Mouse (Mus musculus): Measurements from ENCODE around the gene Gm29735. TPM values are rescaled to one million over a fixed set of nuclear protein-coding genes. Genes with fewer than 3 reads are reported as not detected.
A peak's percentile ranks its signal among the peaks of the same experiment; 100 is the strongest.
"Not testable (repeated sequence)": the region's sequence is repeated elsewhere in the genome, so short reads cannot be mapped to it uniquely, and the experiment has no call there.

Gene Gm29735
- polyA plus RNA-seq (2016; fragmentation: Nextera tagmentation; extraction: Ambion mirVana) = not detected in 2 replicates

GRCm38 (mm10) chr7:142157013-142157412 is at the start of gene Gm29735:
Gene Gm29735, minus strand, starts transcription at chr7:142157113.
- H3K4me1 ChIP-seq; H3K4me3 ChIP-seq; H3K27me3 ChIP-seq (ENCODE audit: insufficient read depth, poor library complexity, severe bottlenecking); H3K27ac ChIP-seq; H3K36me3 ChIP-seq; H3K9me3 ChIP-seq: not testable (repeated sequence)
- WGBS = 39% methylated on average over 2 of the region's 2 CpGs
- peak; percentile 16 for DNase-seq (ENCODE audit: low spot score)

DNA sequence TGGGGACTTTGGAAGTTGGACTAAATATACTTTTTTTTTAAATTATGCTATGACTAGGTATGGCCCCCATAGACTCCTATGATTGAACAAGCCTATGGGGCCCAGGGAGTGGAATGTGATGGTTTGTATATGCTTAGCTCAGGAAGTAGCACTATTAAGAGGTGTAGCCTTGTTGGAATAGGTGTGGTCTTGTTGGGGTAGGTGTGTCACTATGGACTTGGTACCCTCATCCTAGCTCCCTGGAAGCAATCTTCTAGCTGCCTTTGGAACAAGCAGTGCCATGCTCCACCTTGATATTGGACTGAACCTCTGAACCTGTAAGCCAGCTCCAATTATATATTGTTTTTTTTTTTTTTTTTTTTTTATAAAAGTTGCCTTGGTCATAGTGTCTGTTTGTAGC is 48.6 kb upstream of the Gm29735 start:
- no peak overlapping the region for H3K4me3 ChIP-seq
- no peak overlapping the region for H3K27ac ChIP-seq
- no peaks in the 10 kb centered on the region for H3K9me3 ChIP-seq
- H3K27me3 ChIP-seq (ENCODE audit: insufficient read depth, poor library complexity, severe bottlenecking) = peaks cover 17% of the 10 kb centered on the region; the same call in 1 of the 2 replicates
- no peak for DNase-seq (ENCODE audit: low spot score)
- H3K36me3 ChIP-seq = no peaks in the 10 kb centered on the region
- no peaks in the 10 kb centered on the region for H3K4me1 ChIP-seq

DNA sequence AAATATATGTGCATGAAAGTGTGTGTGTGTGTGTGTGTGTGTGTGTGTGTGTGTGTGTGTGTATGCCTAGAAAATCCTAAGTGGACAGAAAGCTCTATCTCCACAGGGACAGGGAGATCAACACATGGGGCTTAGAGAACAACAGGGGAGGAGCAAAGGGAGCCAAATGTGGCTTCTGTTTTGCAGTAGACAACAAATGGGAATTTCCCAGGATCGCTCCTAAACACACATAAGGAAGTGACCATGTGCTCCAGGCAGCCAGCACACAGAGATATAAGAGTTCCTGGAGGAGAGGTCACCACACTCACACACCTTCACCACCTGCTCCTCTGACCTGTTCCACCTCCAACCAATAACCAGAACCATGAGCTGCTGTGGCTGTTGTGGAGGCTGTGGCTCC is 44.2 kb upstream of the Gm29735 start, which contains the start of gene Krtap5-3:
TSS of gene Krtap5-3 (plus strand) at position 301 of the 400 bp plus-strand sequence.
- H3K27me3 ChIP-seq (ENCODE audit: insufficient read depth, poor library complexity, severe bottlenecking) = peaks cover 22% of the 10 kb centered on the region
- 58% methylated on average over 1 of the region's 1 CpGs for WGBS
- no peaks in the 10 kb centered on the region for H3K9me3 ChIP-seq
- no peak for DNase-seq (ENCODE audit: low spot score)
- no peaks in the 10 kb centered on the region for H3K4me1 ChIP-seq
- H3K4me3 ChIP-seq = no peak within 1 kb of the TSS
- H3K27ac ChIP-seq = no peak within 1 kb of the TSS
- H3K36me3 ChIP-seq = no peaks in the 10 kb centered on the region

DNA sequence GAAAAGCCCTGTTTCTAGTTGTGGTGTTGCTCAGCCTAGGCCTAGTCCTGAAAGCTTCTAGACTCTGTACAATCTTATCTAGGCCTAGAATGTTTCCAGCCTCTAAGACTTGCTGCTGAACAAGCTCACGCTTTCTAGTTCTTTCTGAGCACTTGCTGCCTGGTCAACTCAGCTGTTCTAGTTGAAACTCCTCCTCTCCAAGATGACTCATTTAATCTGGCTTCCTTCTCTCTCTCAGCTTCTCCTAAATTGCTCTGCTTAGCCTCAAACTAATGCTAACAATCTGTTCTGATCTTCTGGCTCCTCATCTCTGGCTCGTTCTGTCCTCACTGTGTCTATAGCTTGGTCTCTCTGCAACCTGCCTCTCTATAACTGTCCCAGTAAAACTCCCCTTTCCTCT is 41.8 kb upstream of the Gm29735 start:
- Histone ChIP-seq H3K36me3 (no peaks in the 10 kb centered on the region), H3K9me3 (no peaks in the 10 kb centered on the region), H3K27ac (no peak overlapping the region), H3K4me3 (no peak overlapping the region), H3K4me1 (no peaks in the 10 kb centered on the region), H3K27me3 (ENCODE audit: insufficient read depth, poor library complexity, severe bottlenecking) (peaks cover 22% of the 10 kb centered on the region)
- 77% methylated on average over 2 of the region's 2 CpGs for WGBS
- DNase-seq (ENCODE audit: low spot score) = no peak

- no peaks in the 10 kb centered on the region for H3K9me3 ChIP-seq
- peaks cover 14% of the 10 kb centered on the region for H3K27me3 ChIP-seq (ENCODE audit: insufficient read depth, poor library complexity, severe bottlenecking)
- no peak within 1 kb of the TSS for H3K27ac ChIP-seq
- no peaks in the 10 kb centered on the region for H3K4me1 ChIP-seq
- no peak within 1 kb of the TSS for H3K4me3 ChIP-seq
- no peak for DNase-seq (ENCODE audit: low spot score)
- H3K36me3 ChIP-seq = no peaks in the 10 kb centered on the region
- 36% methylated on average over 2 of the region's 2 CpGs for WGBS
These were observed 33.4 kb upstream of the Gm29735 start, which contains the start of gene Gm10153 for GRCm38 (mm10) chr7:142190289-142190688. Gene Gm10153, minus strand, starts transcription at chr7:142190389.

- no peaks in the 10 kb centered on the region for H3K4me1 ChIP-seq
- H3K9me3 ChIP-seq = no peaks in the 10 kb centered on the region
- H3K27me3 ChIP-seq (ENCODE audit: insufficient read depth, poor library complexity, severe bottlenecking) = peaks cover 14% of the 10 kb centered on the region
- DNase-seq (ENCODE audit: low spot score) = no peak
- no peaks in the 10 kb centered on the region for H3K36me3 ChIP-seq
- no peak overlapping the region for H3K4me3 ChIP-seq
- H3K27ac ChIP-seq = no peak overlapping the region
- WGBS = 59% methylated on average over 2 of the region's 2 CpGs
These were observed 31.2 kb upstream of the Gm29735 start for GRCm38 (mm10) chr7:142188156-142188555.

DNA sequence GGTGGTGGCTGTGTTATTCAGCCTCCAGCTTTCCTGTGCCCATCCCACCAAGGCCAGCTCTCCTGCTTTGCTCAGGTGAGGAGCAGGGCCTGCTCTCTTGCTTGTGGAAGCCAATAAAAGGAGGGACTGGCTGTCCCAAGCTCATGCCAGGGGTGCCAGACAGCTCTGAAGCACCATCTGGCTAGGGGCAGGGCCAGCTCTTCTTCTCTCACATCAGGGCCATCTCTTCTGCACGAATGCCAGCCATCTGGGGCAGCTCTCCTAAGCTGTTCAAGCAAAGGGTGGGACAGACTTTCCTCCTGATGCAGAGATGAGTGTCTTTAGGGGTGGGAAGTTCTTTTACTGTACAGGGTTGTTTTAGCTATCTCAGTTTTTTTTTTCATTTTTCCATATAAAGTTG is 24.1 kb upstream of the Gm29735 start:
- Histone ChIP-seq H3K4me1 (no peaks in the 10 kb centered on the region), H3K27me3 (ENCODE audit: insufficient read depth, poor library complexity, severe bottlenecking) (0 out of 2 replicates have a peak, but pooled peaks cover 5% of the 10 kb centered on the region), H3K36me3 (no peaks in the 10 kb centered on the region), H3K27ac (no peak overlapping the region), H3K9me3 (no peaks in the 10 kb centered on the region), H3K4me3 (no peak overlapping the region)
- no peak for DNase-seq (ENCODE audit: low spot score)
- 5% methylated on average over 1 of the region's 1 CpGs for whole genome bisulfite sequencing

GRCm38 (mm10) chr7:142178685-142179084 is 21.8 kb upstream of the Gm29735 start:
- no peak overlapping the region for H3K27ac ChIP-seq
- no peaks in the 10 kb centered on the region for H3K36me3 ChIP-seq
- peaks cover 10% of the 10 kb centered on the region; the same call in 1 of the 2 replicates for H3K27me3 ChIP-seq (ENCODE audit: insufficient read depth, poor library complexity, severe bottlenecking)
- DNase-seq (ENCODE audit: low spot score) = no peak
- 80% methylated on average over 1 of the region's 1 CpGs for WGBS
- H3K9me3 ChIP-seq = no peaks in the 10 kb centered on the region
- no peaks in the 10 kb centered on the region for H3K4me1 ChIP-seq
- no peak overlapping the region for H3K4me3 ChIP-seq

GRCm38 (mm10) chr7:142175905-142176304 is 19.0 kb upstream of the Gm29735 start, which contains the start of gene Krtap5-2:
Gene Krtap5-2, minus strand, starts transcription at chr7:142176005.
- H3K4me1 ChIP-seq; H3K4me3 ChIP-seq; H3K9me3 ChIP-seq; H3K27me3 ChIP-seq (ENCODE audit: insufficient read depth, poor library complexity, severe bottlenecking); DNase-seq (ENCODE audit: low spot score); H3K36me3 ChIP-seq; H3K27ac ChIP-seq: not testable (repeated sequence)

DNA sequence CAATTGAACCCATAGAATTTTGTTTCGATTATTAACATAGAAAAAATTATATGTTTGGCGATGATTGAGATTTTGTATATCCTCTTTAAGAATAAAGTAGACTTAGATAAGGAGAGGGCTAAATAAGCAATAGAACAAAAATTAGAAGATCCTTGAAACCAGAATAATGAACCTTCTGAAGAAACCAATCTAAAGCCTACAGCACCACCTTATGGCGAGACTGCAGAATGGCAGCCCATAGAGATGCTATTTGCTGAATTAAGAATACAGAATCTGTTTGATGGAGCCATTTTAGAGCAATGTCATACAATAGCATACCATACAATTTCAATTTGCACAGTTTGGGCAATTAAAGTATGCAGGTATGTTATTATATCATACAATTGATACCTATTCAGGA is 12.9 kb upstream of the Gm29735 start:
- 38% methylated on average over 3 of the region's 3 CpGs for WGBS
- Histone ChIP-seq H3K4me1 (no peaks in the 10 kb centered on the region), H3K36me3 (no peaks in the 10 kb centered on the region), H3K27me3 (ENCODE audit: insufficient read depth, poor library complexity, severe bottlenecking) (peaks cover 3% of the 10 kb centered on the region; the same call in 1 of the 2 replicates), H3K9me3 (no peaks in the 10 kb centered on the region), H3K27ac (no peak overlapping the region), H3K4me3 (no peak overlapping the region)
- no peak for DNase-seq (ENCODE audit: low spot score)

- H3K27ac ChIP-seq; H3K27me3 ChIP-seq (ENCODE audit: insufficient read depth, poor library complexity, severe bottlenecking); H3K36me3 ChIP-seq; H3K4me1 ChIP-seq; H3K9me3 ChIP-seq; DNase-seq (ENCODE audit: low spot score); H3K4me3 ChIP-seq: not testable (repeated sequence)
These were observed 8.7 kb upstream of the Gm29735 start, which contains the start of gene Gm4553 for GRCm38 (mm10) chr7:142165639-142166038. Gene Gm4553, minus strand, starts transcription at chr7:142165739.

GRCm38 (mm10) chr7:142159366-142159765 is 2.5 kb upstream of the Gm29735 start:
- Histone ChIP-seq H3K36me3 (no peaks in the 10 kb centered on the region), H3K4me3 (no peak overlapping the region), H3K9me3 (no peaks in the 10 kb centered on the region), H3K4me1 (no peaks in the 10 kb centered on the region), H3K27me3 (ENCODE audit: insufficient read depth, poor library complexity, severe bottlenecking) (no peaks in the 10 kb centered on the region; the same call in 1 of the 2 replicates), H3K27ac (no peak overlapping the region)
- 91% methylated on average over 3 of the region's 3 CpGs for WGBS
- no peak for DNase-seq (ENCODE audit: low spot score)

GRCm38 (mm10) chr7:142155308-142155707 is 1.6 kb downstream of the Gm29735 start:
- Histone ChIP-seq H3K4me3 (no peak overlapping the region), H3K4me1 (no peaks in the 10 kb centered on the region), H3K27me3 (ENCODE audit: insufficient read depth, poor library complexity, severe bottlenecking) (no peaks in the 10 kb centered on the region), H3K9me3 (no peaks in the 10 kb centered on the region), H3K36me3 (no peaks in the 10 kb centered on the region), H3K27ac (no peak overlapping the region)
- no peak for DNase-seq (ENCODE audit: low spot score)
- WGBS = 80% methylated on average over 1 of the region's 1 CpGs

GRCm38 (mm10) chr7:142152191-142152590 is 4.7 kb downstream of the Gm29735 start:
- Histone ChIP-seq H3K27ac (no peak overlapping the region), H3K4me1 (no peaks in the 10 kb centered on the region), H3K36me3 (no peaks in the 10 kb centered on the region), H3K9me3 (no peaks in the 10 kb centered on the region), H3K4me3 (no peak overlapping the region), H3K27me3 (ENCODE audit: insufficient read depth, poor library complexity, severe bottlenecking) (no peaks in the 10 kb centered on the region)
- DNase-seq (ENCODE audit: low spot score) = no peak
- WGBS = 79% methylated on average over 4 of the region's 4 CpGs
